Mouse (Mus musculus) heart, adult 2 months (tissue): ENCODE measurements around the gene Slc16a2. TPM values are rescaled to one million over a fixed set of nuclear protein-coding genes. Genes with fewer than 3 reads are reported as not detected.

Experiments
- DNase-seq, 2 experiments: peaks; one replicate each; pipeline ENCODE4 v3.0.0; 2021
- H3K27ac ChIP-seq: fragments of 200-600 bp; 2 replicates; pipeline ENCODE4 v1.8.1; 2022
- H3K27me3 ChIP-seq: fragments of 200-500 bp; 2 replicates; pipeline ENCODE4 v1.6.1; 2012; ENCODE audit warnings: mild to moderate bottlenecking, low read length, inconsistent platforms, mixed read lengths; ENCODE audit not compliant: control insufficient read depth, insufficient read depth
- H3K36me3 ChIP-seq: fragments of 200-500 bp; 2 replicates; pipeline ENCODE4 v1.6.1; 2012; ENCODE audit warnings: low read length, inconsistent platforms; ENCODE audit not compliant: control insufficient read depth, insufficient read depth
- H3K4me1 ChIP-seq: fragments of 200-500 bp; 2 replicates; pipeline ENCODE4 v1.6.1; 2011; ENCODE audit warnings: low read length; ENCODE audit not compliant: control insufficient read depth, insufficient read depth
- H3K4me3 ChIP-seq: fragments of 200-600 bp; 2 replicates; pipeline ENCODE4 v1.8.1; 2022
- H3K79me2 ChIP-seq: fragments of 200-500 bp; replicated peaks from 2 replicates; pipeline ENCODE4 v1.6.1; 2012; ENCODE audit warnings: mild to moderate bottlenecking, inconsistent platforms, low read length, moderate library complexity, mixed read lengths; ENCODE audit not compliant: control insufficient read depth, insufficient read depth
- H3K9ac ChIP-seq: fragments of 200-500 bp; 2 replicates; pipeline ENCODE4 v1.6.1; 2012; ENCODE audit warnings: low read depth, mild to moderate bottlenecking, control low read depth, inconsistent platforms, low read length, mixed read lengths
- CTCF ChIP-seq: fragments of 200-600 bp; IDR thresholded peaks from 2 replicates; pipeline ENCODE4 v1.8.1; 2022; ENCODE audit warnings: antibody characterized with exemption, mild to moderate bottlenecking, moderate library complexity
- EP300 ChIP-seq: fragments of 200-500 bp; IDR thresholded peaks from 2 replicates; pipeline ENCODE4 v1.6.1; 2011; ENCODE audit warnings: low read depth, low read length, control low read depth; ENCODE audit not compliant: insufficient read depth
- POLR2A ChIP-seq: fragments of 200-500 bp; IDR thresholded peaks from 2 replicates; pipeline ENCODE4 v1.6.1; 2011; ENCODE audit warnings: mild to moderate bottlenecking, low read depth, low read length, control low read depth; ENCODE audit not compliant: insufficient read depth
- WGBS: fragments of 180-500 bp; shearing (Covaris S2); methylation state at CpG from one replicate; pipeline ENCODE4 v1.1.7; 2018; 5-methylcytosine and 5-hydroxymethylcytosine counted together
- intact Hi-C: fragments of 180-260 bp; cut with DNase I; formaldehyde crosslinking; loops from one replicate; pipeline ENCODE4 v1.15.1; 2025
- polyA plus RNA-seq: library from polyadenylated mRNA; depleted of rRNA; stranded (reverse); fragments of >200 nt; gene quantifications from 2 replicates; pipeline ENCODE4 v1.2.3, GENCODE M21; 2012
- total RNA-seq, 2 experiments: library from RNA; stranded (reverse); gene quantifications; 2 replicates each; pipeline ENCODE4 v1.2.3; 2021

The Slc16a2 gene
- total and polyA plus RNA-seq, 3 experiments = 7.3 to 12.8 (median 7.8) TPM

DNA sequence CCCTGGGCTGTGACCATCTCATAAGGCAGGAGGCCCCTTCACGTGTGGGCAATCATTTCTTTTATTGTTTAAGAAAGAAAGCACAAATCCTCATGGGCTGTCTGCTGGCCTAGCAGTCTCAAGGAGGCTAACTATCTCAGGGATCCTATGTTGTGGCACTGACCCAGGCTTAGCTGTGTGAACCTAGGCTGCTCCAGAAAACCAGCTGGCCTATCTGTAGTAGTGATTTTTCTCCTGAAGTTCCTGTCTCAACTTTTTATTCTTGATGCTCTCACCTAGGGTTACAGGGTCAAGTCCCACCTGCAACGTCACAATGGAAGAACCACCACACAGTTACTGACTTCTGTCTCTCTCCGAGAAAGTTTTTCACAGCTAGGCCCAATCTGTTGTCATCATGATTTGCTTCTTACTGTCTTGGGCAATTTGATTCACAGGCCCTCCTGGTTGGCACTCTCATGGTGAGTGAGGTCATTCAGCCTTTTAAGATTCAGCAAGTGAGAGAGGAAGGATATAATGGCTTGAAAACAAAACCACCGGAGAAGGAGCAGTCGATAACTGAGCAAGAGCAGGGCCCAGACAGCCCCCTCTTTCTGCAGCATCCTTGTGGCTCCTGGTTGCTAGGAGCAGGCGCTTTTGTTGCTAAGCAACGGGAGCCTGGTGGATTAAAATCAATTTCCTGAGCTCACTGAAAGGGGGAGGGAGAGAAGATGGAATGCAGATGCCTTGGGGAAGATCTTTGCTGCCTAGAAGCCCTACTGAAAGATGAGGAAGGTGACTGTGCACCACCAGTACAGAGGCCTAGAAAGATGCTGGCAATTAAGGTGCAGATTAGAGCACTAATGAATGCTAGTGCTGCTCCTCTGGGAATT lies 77.4 kb downstream of the Slc16a2 start:
- intact Hi-C loops = no loop called here
- Histone ChIP-seq H3K36me3 (no peaks in the 10 kb centered on the region), H3K4me3 (no peak overlapping the region), H3K4me1 (peaks cover 4% of the 10 kb centered on the region), H3K27me3 (no peaks in the 10 kb centered on the region), H3K9ac (no peak overlapping the region), H3K27ac (no peak overlapping the region), H3K79me2 (no peaks in the 10 kb centered on the region)
- no peak for DNase-seq
- TF ChIP-seq POLR2A (no peak), CTCF (no peak), EP300 (no peak)
- 68% methylated on average over 7 of the region's 7 CpGs for WGBS

DNA sequence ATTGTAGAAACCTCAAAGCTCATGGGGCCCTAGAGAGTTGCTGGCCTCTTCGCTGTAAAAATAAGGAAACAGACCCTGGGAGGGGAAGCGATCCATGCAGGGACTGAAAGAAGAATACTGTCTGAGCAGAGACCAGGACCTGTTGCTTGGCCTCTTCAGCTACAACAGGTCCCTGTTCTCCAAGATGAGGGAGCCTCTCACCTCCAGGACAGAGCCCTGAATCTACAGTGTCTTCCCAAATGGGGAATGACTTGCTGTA lies 79.8 kb downstream of the Slc16a2 start:
- DNase-seq = peak in 1 of 2 experiments; percentile 23
- Histone ChIP-seq H3K4me3 (no peak overlapping the region), H3K27me3 (no peaks in the 10 kb centered on the region), H3K27ac (peak overlapping the region; percentile 53), H3K9ac (no peak overlapping the region), H3K36me3 (no peaks in the 10 kb centered on the region), H3K4me1 (peaks cover 4% of the 10 kb centered on the region), H3K79me2 (no peaks in the 10 kb centered on the region)
- TF ChIP-seq EP300 = no peak
- TF ChIP-seq CTCF = no peak
- no peak for TF ChIP-seq POLR2A
- intact Hi-C loops = no loop called here
- WGBS = 40% methylated on average over 2 of the region's 2 CpGs

DNA sequence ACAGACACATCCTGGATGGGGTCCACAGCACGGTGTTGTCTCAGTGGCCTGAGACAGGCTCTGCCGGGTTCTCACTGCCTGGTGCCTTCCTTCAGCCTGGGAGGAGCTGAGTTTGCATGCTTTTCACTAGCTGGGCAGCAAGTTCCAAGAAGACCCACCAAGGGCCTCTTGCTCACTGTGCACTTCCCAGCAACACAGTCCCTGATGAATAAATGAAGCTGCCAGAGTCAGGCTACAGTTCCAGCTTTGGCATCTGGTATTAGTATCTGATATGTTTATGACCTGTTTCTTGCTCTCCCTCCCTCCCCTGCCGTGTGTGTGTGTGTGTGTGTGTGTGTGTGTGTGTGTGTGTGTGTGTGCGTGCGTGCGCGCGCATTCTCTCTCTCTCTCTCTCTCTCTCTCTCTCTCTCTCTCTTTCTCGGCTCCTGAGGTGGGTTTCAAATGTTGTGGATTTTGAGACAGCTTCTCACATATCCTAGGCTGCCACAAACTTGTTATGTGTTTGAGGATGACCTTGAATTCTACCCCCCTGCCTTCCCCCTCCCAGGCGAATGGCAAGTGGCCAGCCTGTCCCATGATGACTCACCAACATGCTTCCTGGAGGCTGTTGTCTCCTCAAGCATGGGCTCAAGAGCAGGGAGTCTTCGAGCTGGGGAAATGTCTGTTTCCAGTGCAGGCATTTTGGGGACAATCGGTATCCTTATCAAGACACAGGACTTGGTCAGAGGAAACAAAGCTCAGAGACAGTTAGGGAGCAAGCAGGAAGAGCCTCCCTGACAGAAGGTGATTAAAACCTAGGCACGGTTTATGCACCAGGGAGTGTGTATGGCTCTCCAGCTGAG lies 80.3 kb downstream of the Slc16a2 start:
- Histone ChIP-seq H3K79me2 (no peaks in the 10 kb centered on the region), H3K36me3 (no peaks in the 10 kb centered on the region), H3K4me3 (no peak overlapping the region), H3K27ac (peak overlapping the region; percentile 53), H3K4me1 (peaks cover 4% of the 10 kb centered on the region), H3K27me3 (no peaks in the 10 kb centered on the region), H3K9ac (no peak overlapping the region)
- DNase-seq = peak; percentile 56 to 68
- no peak for TF ChIP-seq EP300
- no peak for TF ChIP-seq POLR2A
- no peak for TF ChIP-seq CTCF
- 23% methylated on average over 8 of the region's 13 CpGs for WGBS
- intact Hi-C loops = no loop called here

DNA sequence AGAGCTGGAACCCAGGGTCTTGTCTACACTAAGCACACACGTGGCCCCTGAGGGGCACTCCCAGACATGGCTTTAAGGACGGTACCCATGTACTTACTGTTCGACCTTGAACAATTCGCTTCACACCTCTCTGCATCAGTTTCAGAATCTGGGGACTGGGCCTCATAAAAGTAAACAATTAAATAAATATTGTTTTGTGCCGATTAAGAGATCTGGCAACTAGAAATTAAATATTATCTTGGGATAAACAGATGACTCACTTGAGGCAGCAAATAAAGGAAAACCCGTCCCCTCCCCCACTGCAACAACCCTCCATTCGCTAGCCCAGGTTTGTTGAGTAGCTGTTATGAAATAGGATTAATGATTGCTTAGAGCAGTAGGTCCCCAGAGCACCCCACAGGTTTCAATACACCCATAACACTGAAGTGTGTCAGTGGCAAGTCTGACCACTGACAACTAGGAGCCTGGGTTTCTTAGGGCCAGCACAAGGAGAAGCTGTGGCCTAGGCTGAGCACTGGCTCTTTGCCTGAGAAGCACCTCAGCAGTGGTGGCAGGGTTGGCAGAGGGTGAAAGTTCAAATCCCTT lies 87.7 kb downstream of the Slc16a2 start:
- Histone ChIP-seq H3K27me3 (no peaks in the 10 kb centered on the region), H3K36me3 (no peaks in the 10 kb centered on the region), H3K9ac (no peak overlapping the region), H3K27ac (no peak overlapping the region), H3K4me3 (no peak overlapping the region), H3K79me2 (no peaks in the 10 kb centered on the region), H3K4me1 (no peaks in the 10 kb centered on the region)
- no peak for TF ChIP-seq POLR2A
- no peak for TF ChIP-seq CTCF
- no peak for TF ChIP-seq EP300
- intact Hi-C loops = no loop called here
- 69% methylated on average over 7 of the region's 7 CpGs for WGBS
- DNase-seq = no peak

DNA sequence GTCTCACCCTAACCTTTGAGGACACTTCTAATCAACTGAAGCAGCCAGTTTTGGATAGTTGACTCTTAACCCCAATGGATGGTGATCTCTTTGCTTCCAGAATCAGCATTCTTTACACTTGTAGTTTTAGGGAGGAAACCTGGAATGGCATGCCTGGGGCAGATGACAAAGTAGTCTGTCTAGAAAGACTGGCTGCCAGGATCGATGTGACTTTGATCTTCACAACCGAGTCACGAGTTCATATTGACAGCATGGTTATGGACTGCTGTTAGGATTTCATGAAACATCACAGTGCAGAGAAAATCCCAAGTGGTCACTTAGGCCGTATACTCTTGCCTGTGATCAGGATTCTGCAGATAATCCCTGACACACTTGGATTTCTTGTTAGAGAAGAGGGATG lies 88.7 kb downstream of the Slc16a2 start:
- Histone ChIP-seq H3K27ac (no peak overlapping the region), H3K4me3 (no peak overlapping the region), H3K9ac (no peak overlapping the region), H3K79me2 (no peaks in the 10 kb centered on the region), H3K4me1 (no peaks in the 10 kb centered on the region), H3K27me3 (no peaks in the 10 kb centered on the region), H3K36me3 (no peaks in the 10 kb centered on the region)
- intact Hi-C loops = no loop called here
- WGBS = 74% methylated on average over 4 of the region's 4 CpGs
- TF ChIP-seq POLR2A (no peak), EP300 (no peak), CTCF (no peak)
- no peak for DNase-seq
